Mouse (Mus musculus) heart, adult 11 months (tissue): ENCODE measurements around the gene Prrc2a.

ENCODE experiments used
- DNase-seq: peaks from one replicate; pipeline ENCODE4 v3.0.0; 2022

Prrc2a gene

DNA sequence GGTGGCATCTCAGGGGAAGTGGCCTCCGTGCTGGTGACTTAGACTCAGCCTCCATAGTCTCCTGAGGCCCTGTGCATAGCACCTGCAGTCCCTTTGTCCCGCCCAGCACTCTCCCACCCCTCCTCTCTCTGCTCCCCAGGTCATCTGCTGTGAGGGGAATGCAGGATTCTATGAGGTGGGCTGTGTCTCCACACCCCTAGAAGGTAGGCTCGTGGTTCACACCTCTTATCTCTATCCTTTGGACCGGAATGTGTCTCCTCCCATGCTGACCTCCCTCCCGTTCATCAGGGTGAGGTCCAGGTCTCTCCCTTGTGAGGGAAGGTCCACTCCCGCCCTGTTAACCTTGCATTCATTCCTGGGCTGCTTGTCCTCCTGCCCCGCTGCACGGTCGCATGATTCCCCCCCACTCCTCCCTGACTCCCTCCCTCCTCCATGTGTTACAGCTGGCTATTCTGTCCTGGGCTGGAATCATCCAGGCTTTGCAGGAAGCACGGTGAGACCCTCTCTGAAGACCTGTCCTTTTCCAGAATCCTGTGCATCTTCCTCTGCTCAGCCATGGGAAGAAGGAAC is 64.4 kb downstream of the Prrc2a start:
- no peak for DNase-seq
